Mouse (Mus musculus) naive thymus-derived CD4-positive, alpha-beta T cell, adult 5 months (primary cell): ENCODE measurements around the gene Prrg4. TPM values are rescaled to one million over a fixed set of nuclear protein-coding genes. Genes with fewer than 3 reads are reported as not detected.

Experiments
- polyA plus RNA-seq: library from polyadenylated mRNA; unstranded; fragments of 100-300 nt; shearing (Covaris generic); gene quantifications from one replicate; pipeline ENCODE4 v1.2.1, GENCODE M21; 2017

Prrg4 gene
- polyA plus RNA-seq = 2.9 TPM

DNA sequence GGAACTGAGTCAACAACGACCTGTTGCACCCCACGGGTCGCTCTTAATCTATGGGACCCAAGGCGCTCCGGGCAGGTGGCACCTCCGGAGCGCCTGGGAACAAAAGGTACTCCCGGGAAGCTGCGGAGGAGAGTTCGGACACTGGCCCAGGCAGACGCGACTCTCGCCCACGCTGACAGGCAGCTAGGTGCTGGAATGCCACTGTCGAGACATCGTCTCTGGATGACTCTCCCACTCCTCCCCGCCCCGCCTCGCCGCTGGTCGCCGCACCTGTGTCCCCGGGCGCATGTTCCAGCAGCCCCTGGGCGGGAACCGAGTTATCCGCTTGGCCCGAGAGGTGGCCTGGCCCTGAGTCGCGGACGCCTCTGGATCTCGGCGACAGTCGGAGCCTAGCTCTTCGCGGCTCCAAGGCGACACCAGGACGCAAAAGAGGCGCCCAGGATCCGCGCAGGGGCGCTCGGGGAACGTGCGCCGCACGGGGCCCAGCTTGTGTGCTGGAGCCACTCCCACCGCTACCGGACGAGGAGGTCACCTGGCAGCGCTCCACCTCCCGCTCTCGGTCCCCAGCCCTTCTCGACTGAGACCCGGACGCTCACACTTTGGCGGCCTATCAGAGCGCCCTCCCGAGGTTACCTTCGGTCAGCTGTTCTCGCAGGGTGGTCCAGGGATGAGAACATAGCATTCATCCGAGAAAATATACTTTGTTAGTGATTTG lies at the start of gene Prrg4:
Prrg4 (minus strand) TSS at position 601 of the 715 bp plus-strand sequence.

DNA sequence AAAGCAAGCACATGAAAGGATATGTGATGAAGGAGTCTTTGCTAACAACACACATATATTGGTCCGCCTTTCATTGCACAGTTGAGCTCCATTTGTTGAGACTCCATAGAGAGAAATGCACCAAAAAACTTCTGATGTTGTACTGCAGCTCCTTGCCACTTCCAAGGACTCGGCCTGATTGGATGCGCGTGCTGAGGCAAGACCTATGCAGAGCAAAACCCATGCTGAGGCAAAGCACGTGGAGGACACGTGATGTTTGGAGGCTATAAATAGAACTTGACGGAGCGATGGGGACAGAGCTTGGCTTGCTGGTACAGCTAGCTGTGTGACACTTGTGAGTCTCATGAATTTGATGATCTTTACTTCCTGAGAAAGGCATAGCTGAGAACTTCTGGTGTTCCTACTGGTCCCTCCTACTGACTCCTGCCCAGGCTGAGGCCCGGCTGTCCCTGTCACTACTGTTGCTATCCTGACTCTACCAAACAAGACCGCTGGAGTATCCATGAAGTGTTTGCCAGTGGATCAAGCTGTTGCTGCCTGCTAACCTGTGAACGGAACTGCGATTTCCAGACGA lies 17.7 kb upstream of the Prrg4 start, which contains the start of gene Ccdc73:
Ccdc73 (plus strand) TSS at position 524 of the 574 bp plus-strand sequence.

DNA sequence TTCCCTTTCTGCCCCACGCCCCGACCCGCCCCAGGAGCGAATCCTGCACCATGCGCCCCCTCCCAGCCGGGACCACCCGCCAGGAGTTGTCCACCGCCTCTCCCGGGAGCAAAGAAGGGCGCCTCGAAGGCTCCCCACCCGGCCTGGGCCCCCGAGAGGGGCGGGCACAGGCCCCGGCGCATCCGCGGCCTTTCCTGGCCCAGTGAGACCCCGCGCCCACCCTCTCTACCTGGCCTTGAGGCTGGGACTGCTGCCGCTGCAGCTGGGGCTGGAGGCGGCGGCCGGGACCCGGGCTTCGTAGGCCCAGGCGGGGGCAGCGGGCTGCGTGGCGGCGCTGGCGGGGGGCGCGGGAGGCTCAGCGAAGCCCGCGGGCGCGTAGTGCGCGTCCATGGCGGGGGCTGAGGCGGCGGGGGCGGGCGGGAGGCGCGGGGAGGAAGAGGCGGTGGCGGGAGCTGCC lies 33.3 kb downstream of the Prrg4 start, which contains the start of gene Qser1:
Qser1 (minus strand) TSS at position 390 of the 457 bp plus-strand sequence.

Other genes starting within 250 kb of the Prrg4 start
- gene Tcp11l1, start 137.7 kb downstream of the Prrg4 start, polyA plus RNA-seq = not detected
- gene Pin1rt1, start 133.5 kb downstream of the Prrg4 start, polyA plus RNA-seq = 0.31 TPM
- not detected for gene Depdc7, start 107.0 kb downstream of the Prrg4 start, polyA plus RNA-seq
- gene Qser1, start 33.1 kb downstream of the Prrg4 start, polyA plus RNA-seq = 4.3 TPM
- 1.5 TPM for gene Ccdc73, start 17.9 kb upstream of the Prrg4 start, polyA plus RNA-seq
- 272 TPM for gene Eif3m, start 167.2 kb upstream of the Prrg4 start, polyA plus RNA-seq
- not detected for gene Gm11060, start 242.1 kb upstream of the Prrg4 start, polyA plus RNA-seq